Mouse (Mus musculus) lung, postnatal 0 days (tissue): ENCODE results near the gene Hs3st6.

ENCODE experiments used
- CTCF ChIP-seq: IDR thresholded peaks from 2 replicates; pipeline ENCODE4 v1.5.1; 2016; ENCODE audit warnings: antibody characterized with exemption, mild to moderate bottlenecking
- EP300 ChIP-seq: IDR thresholded peaks from 2 replicates; pipeline ENCODE4 v1.6.1; 2016; ENCODE audit warnings: antibody characterized with exemption, mild to moderate bottlenecking, control low read depth

- TF ChIP-seq CTCF = no peak
- TF ChIP-seq EP300 = no peak
Observed at GRCm38 (mm10) chr17:24761121-24761520, 8.3 kb downstream of the Hs3st6 start.
